Mouse (Mus musculus) layer of hippocampus, adult 18-20 months (tissue): ENCODE data around the gene Acad8. TPM values are rescaled to one million over a fixed set of nuclear protein-coding genes. Genes with fewer than 3 reads are reported as not detected.
A peak's percentile ranks its signal among the peaks of the same experiment; 100 is the strongest.

Experiments
- DNase-seq, 2 experiments: peaks; one replicate each; pipeline ENCODE4 v3.0.0; 2022; ENCODE audit warnings: low spot score in 2 of 2
- total RNA-seq, 2 experiments: library from RNA; stranded (reverse); gene quantifications; 2 replicates each; pipeline ENCODE4 v1.2.3; 2021

Acad8 gene
- total RNA-seq, 2 experiments from 2014 or later: 41.0 to 41.2 TPM

DNA sequence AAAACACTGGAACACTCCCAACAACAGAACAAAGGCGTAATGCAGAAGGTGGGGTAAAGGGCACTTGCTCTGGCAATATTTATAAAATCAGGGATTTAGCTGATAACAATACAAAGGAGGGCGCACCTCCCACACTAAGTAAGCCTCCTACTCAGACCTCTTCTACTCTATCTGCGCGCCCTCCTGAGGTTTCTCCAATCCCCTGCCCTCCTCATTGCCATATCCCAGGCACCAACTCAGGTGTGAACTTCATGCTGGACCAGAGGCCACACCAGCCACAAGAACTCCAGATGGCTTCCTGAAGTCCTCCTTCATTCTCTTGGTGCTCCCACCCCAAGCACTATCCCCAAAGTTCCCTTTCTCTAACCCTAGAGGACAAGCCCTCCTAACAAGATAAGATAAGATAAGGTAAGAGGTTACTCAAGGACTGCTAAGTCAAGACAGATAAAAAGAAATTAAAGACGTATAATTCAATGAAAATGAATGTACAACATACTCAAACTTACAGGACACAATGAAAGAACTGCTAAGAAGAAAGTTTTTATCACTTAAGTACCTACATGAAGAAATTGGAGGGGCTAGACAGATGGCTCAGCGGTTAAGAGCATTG lies 13.6 kb downstream of the Acad8 start:
- no peak for DNase-seq

DNA sequence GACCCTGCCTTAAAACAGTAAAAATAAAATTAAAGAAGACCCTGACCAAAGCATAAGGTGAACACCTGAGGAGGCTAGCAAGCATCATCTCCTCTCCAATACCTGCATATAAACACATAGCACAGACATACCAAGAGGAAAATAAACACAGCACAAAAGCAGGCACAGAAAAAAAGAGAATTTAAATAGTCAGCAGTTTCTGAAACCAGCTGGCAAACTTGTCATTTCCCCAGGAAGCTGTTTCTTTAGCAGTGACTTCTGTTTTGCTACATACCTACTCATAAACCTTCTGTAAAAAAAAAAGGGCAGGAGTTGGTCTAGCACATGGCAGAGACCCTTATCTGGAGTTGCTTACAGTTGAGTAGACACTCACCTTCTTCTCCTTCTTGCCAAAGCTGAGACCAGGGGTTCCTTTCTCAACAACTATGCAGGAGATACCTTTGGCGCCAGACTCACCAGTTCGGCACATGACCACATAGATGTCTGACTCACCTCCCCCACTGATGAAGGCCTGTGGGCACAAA lies 14.2 kb downstream of the Acad8 start:
- no peak for DNase-seq

- no peak for DNase-seq
These were observed 20.6 kb downstream of the Acad8 start for GRCm38 (mm10) chr9:26978776-26979175.

DNA sequence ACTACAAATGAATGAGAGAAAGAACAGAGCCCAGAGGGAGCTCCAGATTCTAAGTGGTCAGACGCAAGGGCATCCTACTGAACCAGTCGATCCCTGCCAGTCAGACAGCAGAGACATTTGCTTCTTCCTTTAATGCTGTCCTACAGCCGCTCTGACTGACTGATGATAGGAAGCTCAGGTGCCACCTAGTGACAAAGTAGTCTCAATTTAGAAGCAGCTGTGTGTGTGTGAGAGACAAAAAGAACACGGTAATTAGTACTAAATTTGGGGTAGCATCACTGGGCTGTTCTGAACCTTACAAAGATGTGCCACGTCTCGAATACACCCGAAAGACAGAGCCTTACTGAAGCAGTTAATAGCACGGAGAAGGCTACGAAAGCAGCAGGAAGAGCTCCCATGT lies 21.6 kb downstream of the Acad8 start:
- peak in 1 of 2 experiments; percentile 51 for DNase-seq

DNA sequence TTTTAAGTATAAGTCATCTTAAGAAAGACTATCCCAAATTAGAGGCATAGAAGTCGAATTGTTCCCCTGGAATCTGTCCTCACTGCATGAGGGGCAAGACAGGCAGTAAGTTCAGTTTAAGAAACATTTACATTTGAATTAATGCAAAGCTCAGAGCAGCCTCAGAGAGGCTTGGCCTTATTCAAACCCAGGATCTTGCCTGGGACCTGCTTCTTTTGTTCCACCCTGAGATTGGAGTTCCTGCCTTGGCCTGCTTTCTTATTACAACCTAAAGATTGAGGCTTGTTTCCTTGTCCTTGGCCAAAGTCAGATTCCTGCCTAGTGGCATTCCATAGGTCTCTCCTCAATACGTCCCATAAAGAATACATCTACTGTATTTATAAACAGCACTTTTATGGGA lies 51.6 kb downstream of the Acad8 start:
- no peak for DNase-seq

DNA sequence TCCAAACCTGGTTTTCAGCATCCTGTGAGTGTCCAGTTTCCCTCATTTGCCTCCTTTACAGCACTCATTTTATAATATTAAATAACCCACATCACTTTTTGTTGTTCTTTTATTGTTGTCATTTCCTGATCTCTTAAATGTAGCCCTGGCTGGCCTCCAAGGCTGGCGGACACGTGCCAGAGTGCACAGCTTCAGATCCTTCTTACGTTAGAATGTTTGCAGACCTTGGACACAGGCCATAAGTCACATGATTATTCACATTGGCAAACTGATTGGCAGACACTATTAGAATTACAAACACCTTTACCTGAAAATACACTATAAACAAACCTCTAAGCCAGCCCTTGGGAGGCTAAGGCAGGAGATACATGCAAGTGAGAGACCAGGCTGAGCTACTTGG lies 75.2 kb downstream of the Acad8 start:
- no peak for DNase-seq

Other genes with a start within 250 kb of the Acad8 start
- gene Glb1l2, start 193.1 kb downstream of the Acad8 start, total RNA-seq: under 1 TPM; 0.23 to 0.47 TPM
- not detected for gene Glb1l3, start 138.7 kb downstream of the Acad8 start, total RNA-seq
- not detected for gene Gm1110, start 76.5 kb downstream of the Acad8 start, total RNA-seq
- 100 to 1,000 TPM in 1 of 2 experiments, 10 to 100 TPM in 1; 92.7 to 100 TPM for gene Thyn1, start 144 bp upstream of the Acad8 start, total RNA-seq
- gene Vps26b, start 30.5 kb upstream of the Acad8 start, total RNA-seq: 100 to 1,000 TPM; 109 to 111 TPM
- 10 to 100 TPM; 16.6 to 18.2 TPM for gene Ncapd3, start 30.6 kb upstream of the Acad8 start, total RNA-seq
- gene Jam3, start 155.9 kb upstream of the Acad8 start, total RNA-seq: 10 to 100 TPM; 34.6 to 37.8 TPM